Mouse (Mus musculus) left cerebral cortex, adult 9 months (tissue): ENCODE measurements at regions not wholly inside any gene's neighbourhood (a gene's known extent, or its start where the extent isn't known, plus 50 kb on each side); places are given as distances from the start of the nearest gene placed in this dataset.

ENCODE experiments used
- DNase-seq, 2 experiments: peaks; one replicate each; pipeline ENCODE4 v3.0.0; 2022; ENCODE audit warnings: low spot score in 2 of 2

- DNase-seq = no peak
Observed at GRCm38 (mm10) chr3:148158533-148158932, 831.8 kb downstream of the Adgrl2 start.

DNA sequence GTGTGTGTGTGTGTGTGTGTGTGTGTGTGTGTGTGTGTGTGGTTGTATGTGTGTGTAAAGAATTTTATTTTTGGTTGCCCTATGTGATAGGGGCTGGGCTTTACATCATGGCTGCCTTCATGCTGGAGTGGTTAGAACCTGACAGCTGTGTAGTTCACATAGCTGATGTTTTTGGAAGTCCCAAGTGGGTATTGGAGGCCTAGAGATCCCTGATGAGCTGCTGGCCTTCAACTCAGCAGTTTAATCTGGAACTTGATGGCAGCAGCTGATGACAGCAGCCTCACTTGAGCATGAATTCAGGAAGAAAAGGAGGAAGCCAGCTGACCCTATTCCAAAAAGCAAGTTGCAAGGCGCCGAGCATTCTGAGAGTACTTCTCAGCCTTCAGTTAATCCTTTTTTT is 846.6 kb downstream of the Adgrl2 start:
- no peak for DNase-seq

- no peak for DNase-seq
Observed at GRCm38 (mm10) chr3:148136791-148137251, 853.5 kb downstream of the Adgrl2 start.

DNA sequence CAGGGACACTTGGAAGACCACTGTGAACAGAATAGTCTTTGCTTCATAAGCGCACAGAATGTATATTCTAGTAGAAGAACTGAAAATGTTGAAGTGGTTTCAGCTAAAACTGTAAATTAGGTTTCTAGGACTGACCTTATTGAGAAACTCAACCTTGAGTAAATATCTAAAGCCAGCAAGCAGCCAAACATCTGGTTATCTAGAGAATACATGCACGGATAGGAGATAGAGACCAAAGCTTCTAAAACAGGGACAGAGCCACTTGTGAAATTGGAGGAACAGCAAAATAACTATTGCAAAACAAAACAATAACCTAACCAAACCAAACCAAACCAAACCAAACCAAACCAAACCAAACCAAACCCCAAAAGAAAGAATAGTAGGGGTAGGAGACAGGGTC is 855.7 kb downstream of the Adgrl2 start:
- no peak for DNase-seq

- DNase-seq = no peak
Observed at GRCm38 (mm10) chr3:148115576-148115975, 874.8 kb downstream of the Adgrl2 start.

- no peak for DNase-seq
Observed at GRCm38 (mm10) chr3:148112204-148112603, 878.2 kb downstream of the Adgrl2 start.

DNA sequence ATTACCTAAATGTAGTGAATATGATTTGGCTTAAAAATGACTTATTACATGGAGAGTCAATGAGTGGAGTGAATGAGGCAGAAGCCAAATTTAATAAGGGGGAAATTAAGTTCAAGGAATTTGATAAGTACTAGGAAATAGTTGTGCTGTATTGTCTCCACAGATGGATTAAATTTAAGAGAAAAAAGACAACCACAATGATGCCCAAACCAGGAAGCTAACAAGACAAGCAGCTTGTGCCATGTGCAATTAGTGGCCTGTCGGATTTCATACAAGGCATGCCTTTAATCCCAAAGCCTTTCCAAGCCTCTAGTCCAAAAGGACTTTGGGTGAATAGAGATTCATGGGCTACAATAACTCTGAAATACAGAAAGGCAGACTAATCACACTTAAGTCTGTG is 883.3 kb downstream of the Adgrl2 start:
- no peak for DNase-seq

GRCm38 (mm10) chr3:148093930-148094329 is 896.4 kb downstream of the Adgrl2 start:
- DNase-seq = peak in 1 of 2 experiments; percentile 7

- no peak for DNase-seq
Observed at GRCm38 (mm10) chr3:148075841-148076240, 914.5 kb downstream of the Adgrl2 start.

DNA sequence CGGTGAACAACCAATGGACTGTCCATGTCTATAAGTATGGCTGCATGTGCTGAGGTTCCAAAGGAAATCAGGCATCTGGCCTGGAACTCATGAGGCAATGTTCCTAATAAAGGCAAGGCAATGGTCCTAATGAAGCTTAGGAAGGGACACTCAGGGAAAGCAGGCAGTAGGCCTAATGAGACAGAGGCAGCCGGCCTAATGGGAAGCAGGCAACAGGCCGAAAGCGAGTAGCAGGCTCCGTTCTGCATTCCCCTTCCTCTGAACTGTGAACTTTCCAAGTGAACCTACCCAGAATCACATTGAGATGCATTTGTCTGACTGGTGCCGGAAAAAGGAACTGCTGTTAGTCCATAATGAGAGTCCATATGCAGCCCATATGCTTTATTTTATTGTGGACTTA is 923.7 kb downstream of the Adgrl2 start:
- no peak for DNase-seq

- DNase-seq = no peak
Observed at GRCm38 (mm10) chr3:148056074-148056473, 934.3 kb downstream of the Adgrl2 start.

DNA sequence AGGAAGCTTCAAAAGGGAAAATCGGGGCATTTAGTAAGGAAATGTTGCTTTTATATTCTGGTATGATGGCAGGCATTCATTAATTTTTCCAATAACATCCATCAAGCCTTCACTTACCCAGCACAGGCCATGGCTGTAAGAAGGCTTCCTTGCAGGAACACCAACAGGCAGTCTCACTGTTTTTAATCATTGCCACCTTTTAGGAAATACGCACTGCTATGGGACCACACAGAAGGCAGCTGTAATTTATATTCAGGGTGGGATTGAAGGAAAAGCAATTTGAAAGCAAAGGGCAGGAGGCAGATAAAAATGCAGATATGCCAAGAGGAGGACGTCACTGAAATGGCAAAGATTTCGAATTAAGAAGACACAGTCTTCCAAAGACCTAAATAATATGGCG is 937.8 kb downstream of the Adgrl2 start:
- DNase-seq = no peak

GRCm38 (mm10) chr3:148048247-148048646 is 942.1 kb downstream of the Adgrl2 start:
- DNase-seq = no peak

DNA sequence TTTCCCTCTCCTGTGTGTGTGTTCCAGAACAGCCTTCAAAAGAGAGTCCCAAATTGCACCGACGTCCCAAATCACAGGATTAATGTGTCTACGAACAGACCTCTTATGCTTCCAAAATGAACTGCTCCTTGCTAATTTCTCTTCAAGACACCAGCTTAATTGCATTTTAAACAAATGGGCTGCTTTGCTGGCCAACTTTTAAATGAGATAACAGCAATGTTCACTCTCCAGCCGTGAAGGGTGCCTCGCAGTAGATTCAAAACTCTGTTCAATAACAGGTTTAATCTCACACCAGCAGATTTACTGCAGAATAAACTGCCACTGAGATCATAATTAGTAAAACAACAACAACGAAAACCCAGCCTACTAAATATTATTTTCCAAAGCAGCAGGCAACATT is 957.8 kb downstream of the Adgrl2 start:
- no peak for DNase-seq

DNA sequence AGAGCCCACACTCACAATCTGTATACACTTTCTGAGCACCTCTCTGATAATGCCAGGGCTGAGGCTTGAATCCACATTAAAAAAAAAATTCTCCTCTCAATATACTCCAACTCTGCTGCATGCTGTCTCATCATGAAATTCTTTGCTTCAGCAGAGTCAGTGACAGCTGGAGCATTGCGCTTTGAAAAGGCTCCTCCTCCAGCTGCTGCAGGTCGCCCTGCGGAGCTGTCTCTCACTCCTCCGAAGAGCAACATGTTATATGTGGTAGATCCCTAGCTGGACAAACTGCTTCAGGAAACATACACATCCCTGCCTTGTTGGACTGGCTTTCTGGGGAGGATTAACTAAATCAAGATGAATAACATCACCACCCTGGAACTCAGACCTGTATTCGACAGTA is 984.5 kb downstream of the Adgrl2 start:
- DNase-seq = no peak

DNA sequence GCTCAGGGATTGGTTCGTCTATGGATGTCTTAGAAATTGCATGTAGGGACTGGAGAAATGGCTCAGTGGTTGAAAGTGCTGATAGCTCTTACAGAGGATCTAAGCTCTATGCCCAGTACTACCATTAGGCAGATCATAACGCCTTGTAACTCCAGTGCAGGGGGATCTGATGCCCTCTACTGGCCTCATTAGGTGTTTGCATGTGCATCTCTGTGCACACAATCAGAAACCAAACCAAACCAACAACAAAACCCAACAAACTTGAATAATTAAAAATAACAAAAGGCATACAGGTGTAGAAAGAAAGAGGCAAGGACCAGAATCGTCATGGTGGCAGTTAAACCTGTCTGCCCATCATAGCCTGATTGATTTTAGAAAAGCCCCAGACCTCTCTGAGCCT is 986.3 kb downstream of the Adgrl2 start:
- no peak for DNase-seq

GRCm38 (mm10) chr3:147999330-147999953 is 990.9 kb downstream of the Adgrl2 start:
- no peak for DNase-seq

- DNase-seq = no peak
Observed at GRCm38 (mm10) chr3:147991738-147992137, 998.6 kb downstream of the Adgrl2 start.

DNA sequence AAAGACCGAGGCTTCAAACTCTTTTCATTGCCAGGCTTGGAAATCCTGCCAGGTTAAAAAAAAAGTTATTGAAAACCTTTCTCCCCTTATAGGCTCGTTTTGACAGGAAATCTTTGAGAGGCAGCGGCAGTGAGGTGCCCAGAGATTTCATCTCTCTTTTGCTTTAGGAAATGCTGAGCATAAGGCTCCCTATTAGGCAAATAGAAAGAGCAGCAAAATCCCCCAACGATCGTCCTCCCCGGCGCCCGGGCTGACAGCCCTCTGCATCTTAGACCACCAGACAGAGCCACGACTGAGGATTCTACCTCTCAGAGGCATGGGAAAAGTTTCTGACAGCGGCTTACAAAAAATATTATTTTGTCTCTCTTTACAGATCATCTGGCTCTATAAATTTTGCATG is 999.5 kb downstream of the Adgrl2 start:
- DNase-seq = no peak

DNA sequence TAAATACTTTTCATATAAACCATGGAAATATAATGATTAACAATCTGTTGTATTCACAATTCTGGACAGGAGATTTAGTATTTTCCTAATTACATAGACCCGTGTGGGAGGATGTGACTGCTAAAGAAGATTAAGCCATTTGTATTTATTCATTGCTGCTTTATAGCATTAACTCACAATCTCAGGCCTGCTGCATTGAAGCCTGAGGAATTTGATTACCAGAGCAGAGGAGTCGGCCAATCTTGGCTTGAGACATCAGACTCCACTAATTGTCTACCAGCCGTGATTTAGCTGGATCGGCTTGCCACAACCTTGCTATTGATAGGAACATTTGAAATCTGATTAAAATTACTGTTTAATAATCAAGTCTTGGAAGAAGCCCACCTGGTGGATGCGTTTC is 1007.5 kb downstream of the Adgrl2 start:
- no peak for DNase-seq

DNA sequence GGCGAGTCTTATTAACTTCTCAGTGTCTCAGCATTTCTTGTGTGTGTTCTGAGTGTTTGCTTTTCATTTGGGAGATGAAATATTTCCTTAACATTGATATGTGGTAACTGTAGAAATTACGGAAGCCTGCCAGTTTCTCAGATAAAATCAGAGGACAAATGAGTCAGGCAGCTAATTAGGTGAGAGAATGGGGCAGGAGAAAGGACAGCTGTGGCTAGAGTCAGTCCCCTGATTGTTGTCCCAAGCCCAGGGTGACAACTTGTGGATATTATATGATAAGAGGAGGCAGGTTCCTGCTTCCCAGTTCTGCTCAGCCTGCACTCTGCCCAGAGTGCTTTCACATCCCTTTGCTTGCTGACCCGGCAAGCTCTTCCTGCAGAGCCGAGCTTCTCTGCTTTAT is 1008.7 kb downstream of the Adgrl2 start:
- DNase-seq = no peak

- DNase-seq = no peak
Observed at GRCm38 (mm10) chr3:147976579-147976978, 1013.8 kb downstream of the Adgrl2 start.

DNA sequence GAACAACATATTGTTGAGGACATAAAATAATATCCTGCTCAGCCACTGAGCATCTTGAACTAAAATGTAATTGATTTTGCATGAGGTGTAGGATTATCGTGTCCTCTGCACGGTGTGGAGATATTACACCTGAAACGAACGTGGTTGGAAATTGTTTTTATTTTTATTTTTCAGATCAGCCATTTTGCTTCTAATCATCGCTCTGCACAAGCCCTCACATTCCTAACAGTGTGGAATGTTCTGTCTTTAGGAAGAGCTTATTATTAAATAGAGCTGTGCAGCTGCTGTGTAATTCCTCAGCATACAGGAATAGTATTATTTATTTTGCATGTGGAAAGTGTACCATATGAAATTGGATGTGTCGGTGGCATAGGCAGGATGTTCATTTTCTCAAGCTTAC is 1014.3 kb downstream of the Adgrl2 start:
- DNase-seq = no peak

- DNase-seq = no peak
Observed at GRCm38 (mm10) chr3:147975500-147975899, 1014.9 kb downstream of the Adgrl2 start.
